Mouse (Mus musculus) CD4-positive, CD25-positive, alpha-beta regulatory T cell, adult 2 months (primary cell): ENCODE data around the gene Cers6.

Source experiments
- DNase-seq: peaks from one replicate; pipeline ENCODE4 v3.0.0-alpha.2; 2012; ENCODE audit warnings: low read depth, low spot score

Gene Cers6

GRCm38 (mm10) chr2:69061313-69061712 lies 200.1 kb downstream of the Cers6 start:
- peak; percentile 61 for DNase-seq

- DNase-seq = no peak
Measured at GRCm38 (mm10) chr2:69061910-69062689, 200.9 kb downstream of the Cers6 start.

- no peak for DNase-seq
Measured at GRCm38 (mm10) chr2:69064759-69065158, 203.5 kb downstream of the Cers6 start.

- no peak for DNase-seq
Measured at GRCm38 (mm10) chr2:69071440-69072235, 210.4 kb downstream of the Cers6 start.

GRCm38 (mm10) chr2:69077189-69077588 lies 215.9 kb downstream of the Cers6 start:
- DNase-seq = no peak

- DNase-seq = no peak
Measured at GRCm38 (mm10) chr2:69080760-69081159, 219.5 kb downstream of the Cers6 start.

GRCm38 (mm10) chr2:69082499-69083197 lies 221.4 kb downstream of the Cers6 start:
- DNase-seq = no peak

GRCm38 (mm10) chr2:69083198-69083509 lies 221.9 kb downstream of the Cers6 start:
- no peak for DNase-seq

- no peak for DNase-seq
Measured at GRCm38 (mm10) chr2:69084416-69084815, 223.2 kb downstream of the Cers6 start.

- DNase-seq = no peak
Measured at GRCm38 (mm10) chr2:69086505-69087260, 225.4 kb downstream of the Cers6 start.

- DNase-seq = no peak
Measured at GRCm38 (mm10) chr2:69095836-69096235, 234.6 kb downstream of the Cers6 start.

GRCm38 (mm10) chr2:69096821-69097220 lies 235.6 kb downstream of the Cers6 start:
- no peak for DNase-seq

GRCm38 (mm10) chr2:69097526-69097925 lies 236.3 kb downstream of the Cers6 start:
- no peak for DNase-seq

- DNase-seq = no peak
Measured at GRCm38 (mm10) chr2:69098701-69099100, 237.5 kb downstream of the Cers6 start.

GRCm38 (mm10) chr2:69099147-69099546 lies 237.9 kb downstream of the Cers6 start:
- no peak for DNase-seq

GRCm38 (mm10) chr2:69100706-69101105 lies 239.5 kb downstream of the Cers6 start:
- peak; percentile 54 for DNase-seq

GRCm38 (mm10) chr2:69103526-69103925 lies 242.3 kb downstream of the Cers6 start:
- no peak for DNase-seq

GRCm38 (mm10) chr2:69104511-69105145 lies 243.4 kb downstream of the Cers6 start:
- no peak for DNase-seq

GRCm38 (mm10) chr2:69109246-69109645 lies 248.0 kb downstream of the Cers6 start:
- no peak for DNase-seq

GRCm38 (mm10) chr2:69109710-69110109 lies 248.5 kb downstream of the Cers6 start:
- DNase-seq = no peak

- no peak for DNase-seq
Measured at GRCm38 (mm10) chr2:69112609-69113008, 251.4 kb downstream of the Cers6 start.
